In genomic region chr5:37824461-37824795, GRCm38 (mm10) we compare ENCODE assay signal across 8 mouse cellular contexts. TPM values are rescaled to one million over a fixed set of nuclear protein-coding genes. Genes with fewer than 3 reads are reported as not detected.
DNase-seq lines count a peak whose midpoint lies in the region; ATAC-seq and TF ChIP-seq lines count a peak whose summit lies in the region.

Gene Msx1, minus strand, starts transcription at chr5:37824583.

- ATAC-seq in hindbrain, embryonic 13.5 days (ENCODE audit: low FRiP score) = peak; percentile 54

- WGBS in hindbrain, embryonic 13.5 days = under 1% methylated on average over 37 of the region's 37 CpGs

- H3K9me3 ChIP-seq in hindbrain, embryonic 13.5 days = no peaks in the 10 kb centered on the region

- H3K4me1 ChIP-seq in hindbrain, embryonic 13.5 days (replicated peaks) = peaks cover 51% of the 10 kb centered on the region

- H3K9ac ChIP-seq in hindbrain, embryonic 13.5 days = peak within 1 kb of the TSS; percentile 73

- DNase-seq in adipocyte (ENCODE audit: low spot score) (peak; percentile 88), MN1 (ENCODE audit: low spot score) (no peak)
- DNase-seq in cerebellum, postnatal 10 days = peak; percentile 69 to 81
- peak; percentile 94 for DNase-seq in gastrocnemius, adult 2 months
- peak; percentile 68 to 69 for DNase-seq in layer of hippocampus, postnatal 36 days
- DNase-seq in lung, postnatal 25 days (ENCODE audit: low spot score) = peak; percentile 77
- peak; percentile 64 to 77 for DNase-seq in right cerebral cortex, postnatal 10 days (ENCODE audit: low spot score in 2 of 2)

- H3K4me2 ChIP-seq in hindbrain, embryonic 13.5 days = peak within 1 kb of the TSS; percentile 65

- peaks cover 95% of the 10 kb centered on the region for H3K27me3 ChIP-seq in hindbrain, embryonic 13.5 days

- H3K4me3 ChIP-seq in gastrocnemius, adult 2 months = peak within 1 kb of the TSS; percentile 87
- peak within 1 kb of the TSS; percentile 43 for H3K4me3 ChIP-seq in hindbrain, embryonic 13.5 days

- intact Hi-C loops in gastrocnemius, adult 2 months (cut with DNase I) = no loop called here

- H3K36me3 ChIP-seq in hindbrain, embryonic 13.5 days = no peaks in the 10 kb centered on the region

- peak within 1 kb of the TSS; percentile 86 for H3K27ac ChIP-seq in gastrocnemius, adult 2 months
- 0 out of 2 replicates have a peak within 1 kb of the TSS, but pooled peaks have one; percentile 18 for H3K27ac ChIP-seq in hindbrain, embryonic 13.5 days

- TF ChIP-seq CTCF in gastrocnemius, adult 2 months (IDR thresholded peaks at IDR 0.05) = no peak

RNA-seq across cellular contexts. Expression of gene Msx1, which starts in this region (rescaled TPM):
- 1 to 10 TPM; 1.7 to 2.2 TPM for total RNA-seq in gastrocnemius, adult 2 months (2021)
- 28.6 and 59.6 TPM in 2 replicates for polyA plus RNA-seq in hindbrain, embryonic 13.5 days (2015; fragmentation: Nextera tagmentation; extraction: Ambion mirVana)
- 1 to 10 TPM; 4.7 to 5.8 TPM for total RNA-seq in layer of hippocampus, postnatal 36 days (2021)
